Mouse (Mus musculus) lung, postnatal 14 days (tissue): ENCODE measurements around the gene Aamdc.

Experiments
- DNase-seq: peaks from one replicate; pipeline ENCODE4 v3.0.0; 2021

Gene Aamdc

GRCm38 (mm10) chr7:97579067-97579975 is at the start of gene Aamdc, which contains the start of gene Rsf1:
Gene Aamdc (minus strand): TSS chr7:97579497.
Gene Rsf1 (plus strand): TSS chr7:97579889.
- DNase-seq: peak; percentile 96

- no peak for DNase-seq
These were observed 44.1 kb upstream of the Aamdc start for GRCm38 (mm10) chr7:97623402-97623801.

DNA sequence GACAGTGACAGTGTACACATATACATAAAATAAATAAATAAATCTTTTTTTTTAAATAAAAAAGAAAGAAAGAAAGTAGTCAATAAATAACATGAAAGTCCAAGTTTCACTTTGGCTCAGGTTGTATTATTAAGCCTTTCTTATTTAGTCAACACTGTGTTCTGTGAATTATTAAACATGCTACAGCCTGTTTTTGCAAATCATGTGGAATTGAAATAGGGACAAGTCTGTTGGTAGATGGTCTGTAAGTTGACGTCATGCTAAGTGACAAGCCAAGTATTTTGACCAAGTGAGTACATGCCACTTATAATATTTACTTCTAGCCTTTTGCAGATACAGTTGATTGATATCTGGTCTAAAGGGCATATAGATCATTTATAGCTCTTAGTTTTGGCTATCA is 43.4 kb upstream of the Aamdc start:
- no peak for DNase-seq

GRCm38 (mm10) chr7:97621346-97621745 is 42.0 kb upstream of the Aamdc start:
- no peak for DNase-seq

DNA sequence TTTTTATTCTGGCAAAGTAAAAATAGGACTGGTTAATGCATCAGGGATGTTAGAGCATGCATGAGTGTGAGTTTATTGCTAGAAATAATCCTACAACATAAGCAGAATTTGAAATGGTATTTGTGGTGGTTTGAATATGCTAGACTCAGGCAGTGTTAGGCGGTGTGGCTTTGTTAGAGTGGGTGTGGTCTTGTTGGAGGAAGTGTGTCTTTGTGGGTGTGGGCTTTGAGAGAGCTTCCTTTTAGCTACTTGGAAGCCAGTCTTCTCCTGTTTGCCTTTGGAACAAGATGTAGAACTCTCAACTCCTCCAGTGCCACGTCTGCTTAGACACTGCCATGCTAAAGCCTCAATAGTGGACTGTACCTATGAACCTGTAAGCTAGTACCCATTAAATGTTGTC is 19.3 kb upstream of the Aamdc start:
- DNase-seq: no peak

DNA sequence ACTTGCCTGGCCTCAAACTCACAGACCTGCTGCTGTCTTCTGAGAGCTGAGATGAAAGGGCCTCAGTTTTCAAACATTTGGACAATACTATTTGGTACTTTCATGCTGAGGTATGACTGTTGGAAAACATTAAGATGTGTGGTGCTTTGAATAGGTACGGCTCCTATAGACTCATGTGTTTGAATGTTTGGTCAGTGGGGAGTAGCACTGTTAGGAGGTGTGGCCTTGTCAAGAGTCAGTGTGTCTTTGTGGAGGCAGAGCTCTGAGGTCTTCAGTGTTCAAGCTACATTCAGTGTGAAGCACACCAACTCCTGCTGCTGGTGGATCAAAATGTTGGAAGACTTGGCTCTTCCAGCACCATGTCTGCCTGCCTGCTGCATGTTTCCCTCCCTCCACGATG is 14.2 kb upstream of the Aamdc start:
- DNase-seq: no peak

DNA sequence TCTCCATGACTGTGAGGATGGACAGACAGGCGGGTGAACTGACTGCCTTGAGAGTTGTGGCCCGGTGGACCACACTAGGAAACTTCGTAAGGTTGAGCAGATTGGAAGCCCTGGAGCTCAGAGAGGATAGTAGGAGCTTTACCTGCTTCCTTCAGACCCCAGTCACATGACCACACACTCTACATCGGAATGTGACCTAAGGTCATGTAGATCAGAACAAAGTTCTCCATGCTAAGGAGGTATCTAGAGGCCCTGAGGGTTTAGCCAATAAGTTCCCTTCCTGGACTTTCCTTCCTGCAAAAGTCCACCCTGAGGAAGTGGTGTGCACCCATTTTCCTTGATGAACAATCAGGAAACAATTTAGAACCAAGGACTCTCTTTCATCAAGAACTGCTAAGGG is 13.1 kb upstream of the Aamdc start:
- no peak for DNase-seq

DNA sequence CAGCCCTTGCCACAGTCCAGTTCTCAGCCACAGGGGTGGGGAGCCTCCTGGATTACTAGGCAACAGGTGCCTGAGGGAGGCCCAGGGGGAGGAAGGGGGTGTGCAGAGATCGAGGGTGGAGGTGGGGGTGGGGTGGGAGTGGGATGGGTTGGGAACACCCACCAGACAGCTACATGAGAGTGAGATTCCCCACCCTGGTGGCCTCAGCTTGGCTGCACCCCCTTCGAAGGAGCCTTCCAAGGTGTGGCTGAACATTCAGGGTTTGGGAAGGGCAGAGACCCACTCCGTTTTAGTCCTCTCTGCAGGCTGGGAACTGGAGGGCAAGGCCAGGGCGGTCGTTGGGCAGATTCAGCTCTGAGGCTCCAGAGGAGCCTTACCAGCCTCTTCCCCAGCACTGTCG is 12.0 kb upstream of the Aamdc start:
- no peak for DNase-seq

- no peak for DNase-seq
These were observed 11.2 kb upstream of the Aamdc start for GRCm38 (mm10) chr7:97590488-97590887.

DNA sequence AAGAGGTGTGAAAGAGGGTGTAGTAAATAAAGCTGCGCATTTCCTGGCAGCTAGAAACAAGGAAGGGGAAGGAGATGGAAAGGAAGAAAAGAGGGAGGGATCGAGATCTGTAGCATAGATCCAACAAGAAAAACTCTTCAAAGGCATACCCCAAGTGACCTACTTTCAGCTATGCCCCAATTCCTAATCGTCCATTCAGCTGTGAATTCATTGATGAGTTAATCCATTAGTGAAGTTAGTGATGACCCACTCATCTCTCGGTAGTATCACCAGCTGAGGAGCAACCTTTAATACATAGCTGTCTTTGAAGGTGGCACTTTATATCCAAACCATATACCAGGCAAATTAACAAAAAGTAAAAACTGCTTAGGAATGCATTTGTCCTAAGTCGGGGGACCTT is 9.2 kb upstream of the Aamdc start:
- DNase-seq: no peak

- DNase-seq: peak; percentile 84
These were observed 1.5 kb upstream of the Aamdc start for GRCm38 (mm10) chr7:97580843-97581214.

- peak; percentile 35 for DNase-seq
These were observed 912 bp upstream of the Aamdc start for GRCm38 (mm10) chr7:97579976-97580842.

DNA sequence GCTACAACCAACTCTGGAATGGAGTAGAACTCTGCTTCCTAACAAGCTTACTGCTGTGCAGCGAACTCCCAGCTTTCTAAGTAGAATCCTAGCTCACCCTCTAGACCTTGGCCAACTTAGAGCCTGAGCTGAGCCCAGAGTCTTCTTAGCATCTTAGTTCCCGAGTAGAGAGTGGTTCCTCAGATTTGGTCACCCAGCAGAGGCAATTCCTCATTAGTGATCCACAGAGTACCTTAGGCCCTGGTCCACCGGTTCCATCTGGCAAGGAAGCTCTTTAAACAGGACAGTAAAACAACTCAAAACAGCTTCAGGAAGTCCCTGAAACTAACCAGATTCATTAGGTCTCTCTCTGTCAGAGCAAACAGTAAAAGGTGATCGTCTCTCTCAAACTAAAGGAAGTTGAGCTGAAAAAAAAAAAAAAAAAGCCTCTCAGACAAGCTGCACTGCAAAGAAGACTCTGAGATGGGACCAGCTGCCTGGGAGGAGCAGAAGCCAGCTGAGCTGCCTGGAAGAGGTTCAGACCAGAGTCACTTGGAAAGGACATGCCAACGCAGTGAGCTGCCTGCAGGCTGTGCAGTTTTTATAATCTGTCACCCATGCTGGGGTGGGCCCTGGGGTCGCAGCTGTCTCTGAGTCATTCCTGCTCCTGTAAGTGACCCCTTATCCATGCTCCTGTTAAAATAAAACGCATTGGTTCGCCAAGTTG is 783 bp downstream of the Aamdc start:
- peak; percentile 35 for DNase-seq

GRCm38 (mm10) chr7:97570389-97570788 is 8.9 kb downstream of the Aamdc start:
- no peak for DNase-seq

DNA sequence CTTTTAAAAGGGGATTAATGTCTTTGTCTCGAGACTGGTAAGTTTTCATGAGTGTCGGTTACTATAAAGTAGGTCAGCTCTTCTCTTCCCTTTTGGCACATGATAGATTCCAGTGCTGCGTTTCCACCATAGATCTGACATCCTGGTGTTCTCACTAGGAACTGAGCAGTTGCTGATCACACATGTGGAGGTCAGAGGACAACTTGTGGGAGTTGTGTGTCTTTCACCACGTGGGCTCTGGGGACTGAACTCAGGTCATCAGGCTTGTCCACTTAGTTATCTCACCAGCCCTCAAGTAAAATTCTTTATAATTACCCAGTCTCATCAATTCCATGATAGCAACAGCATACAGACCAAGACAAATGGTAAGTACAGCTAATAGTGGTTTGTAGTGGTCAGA is 9.9 kb downstream of the Aamdc start:
- no peak for DNase-seq

GRCm38 (mm10) chr7:97563576-97563975 is 15.7 kb downstream of the Aamdc start:
- no peak for DNase-seq

DNA sequence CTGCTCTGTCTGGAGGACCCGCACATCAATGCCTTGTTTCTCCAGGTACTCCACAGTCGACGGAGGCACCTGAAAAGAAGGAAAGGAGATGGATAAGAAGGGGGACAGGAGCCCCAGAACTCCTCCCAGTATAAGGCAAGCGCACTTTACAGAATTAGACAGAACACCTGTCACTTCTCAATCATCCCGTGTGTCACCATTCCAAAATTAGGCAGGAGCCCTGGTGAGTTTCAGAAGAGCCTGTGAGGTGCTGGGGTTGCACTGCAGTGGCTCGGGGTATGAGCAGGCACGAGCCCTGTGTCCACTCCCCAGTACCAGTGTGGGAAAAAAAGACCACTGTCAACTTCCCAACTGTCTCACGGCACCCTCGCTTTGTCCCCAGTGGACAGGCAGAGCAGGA is 28.6 kb downstream of the Aamdc start:
- no peak for DNase-seq

DNA sequence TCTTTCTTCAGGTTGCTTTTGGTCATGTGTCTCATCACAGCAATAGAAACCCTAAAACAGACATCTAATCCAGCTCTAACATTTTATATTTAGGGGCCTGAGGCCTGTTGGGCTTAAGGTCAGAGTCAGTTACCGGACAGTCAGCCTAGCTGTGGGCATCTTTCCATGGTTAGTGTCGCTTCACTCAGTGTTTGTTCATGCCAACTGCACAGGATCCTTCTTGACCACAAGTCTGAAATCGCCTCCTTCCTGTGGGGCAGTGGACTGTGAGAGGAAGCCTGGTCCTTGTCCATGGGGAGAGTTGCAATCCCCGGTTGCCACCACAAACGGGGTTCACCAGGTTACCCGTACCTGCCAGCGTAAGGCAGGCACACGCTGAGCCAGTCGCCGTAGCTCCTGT is 30.0 kb downstream of the Aamdc start:
- no peak for DNase-seq

- DNase-seq: no peak
These were observed 32.8 kb downstream of the Aamdc start for GRCm38 (mm10) chr7:97546462-97546861.

DNA sequence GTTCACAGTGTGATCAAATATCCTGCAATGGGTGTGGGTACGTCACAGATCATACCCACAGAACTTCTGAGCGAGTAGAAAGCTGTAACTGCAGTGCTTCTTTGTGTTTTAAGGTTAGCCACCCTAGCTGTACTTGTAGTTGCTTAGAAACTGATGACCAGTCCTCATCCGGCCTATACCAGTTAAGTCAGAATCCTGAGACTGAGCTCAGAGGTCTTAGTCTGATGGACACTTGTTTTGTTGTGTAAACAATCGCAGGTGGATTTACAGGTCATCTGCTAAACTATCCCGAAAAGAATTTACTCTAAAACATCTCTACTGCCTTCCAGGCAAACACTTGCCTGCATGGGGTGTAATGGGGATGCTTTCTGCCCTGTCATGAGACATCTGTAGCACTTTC is 42.7 kb downstream of the Aamdc start:
- DNase-seq: no peak

DNA sequence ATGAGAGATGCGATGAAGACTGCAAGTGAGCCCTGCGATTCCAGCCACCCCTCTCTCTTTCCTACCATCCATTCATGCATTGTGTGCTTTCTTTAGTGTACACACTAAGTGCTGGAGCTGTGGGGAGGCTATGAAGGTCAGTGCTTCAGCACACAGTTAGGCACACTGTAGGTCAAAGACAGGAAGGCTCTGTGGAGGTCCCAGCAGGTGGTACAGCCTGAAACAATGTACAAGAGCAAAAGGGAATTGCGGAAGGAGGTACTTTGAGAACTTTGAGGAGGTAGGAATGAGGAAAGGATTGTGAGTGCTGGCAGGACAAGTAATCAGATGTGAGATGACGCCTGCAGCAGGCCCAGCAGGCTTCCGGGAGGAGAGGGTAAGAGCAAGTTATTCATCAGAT is 43.8 kb downstream of the Aamdc start:
- no peak for DNase-seq

- DNase-seq: no peak
These were observed 59.4 kb downstream of the Aamdc start for GRCm38 (mm10) chr7:97519935-97520334.

DNA sequence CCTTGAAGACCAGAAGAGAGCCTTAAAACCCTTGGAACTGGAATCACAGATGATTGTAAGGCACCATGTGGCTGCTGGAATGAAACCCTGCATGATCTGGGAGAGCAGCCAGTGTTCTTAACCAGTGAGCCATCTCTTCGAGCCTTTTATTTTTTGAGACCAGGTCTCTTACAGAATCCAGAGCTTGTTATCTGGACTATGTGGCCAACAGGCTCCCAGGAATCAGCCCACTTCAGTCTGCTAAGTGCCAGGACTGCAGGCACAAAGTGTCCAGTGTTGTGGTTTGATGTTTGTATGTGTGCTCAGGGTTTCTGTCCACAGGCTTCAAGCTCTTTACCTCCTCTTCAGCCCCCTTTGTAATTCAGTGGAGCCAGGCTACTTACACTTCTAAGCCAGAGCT is 64.5 kb downstream of the Aamdc start:
- peak; percentile 2 for DNase-seq
